Mouse (Mus musculus): ENCODE measurements around the gene Slc25a10. TPM values are rescaled to one million over a fixed set of nuclear protein-coding genes. Genes with fewer than 3 reads are reported as not detected.

Gene Slc25a10
- total RNA-seq, 1 experiment from 2014 or later: 12.1 TPM

DNA sequence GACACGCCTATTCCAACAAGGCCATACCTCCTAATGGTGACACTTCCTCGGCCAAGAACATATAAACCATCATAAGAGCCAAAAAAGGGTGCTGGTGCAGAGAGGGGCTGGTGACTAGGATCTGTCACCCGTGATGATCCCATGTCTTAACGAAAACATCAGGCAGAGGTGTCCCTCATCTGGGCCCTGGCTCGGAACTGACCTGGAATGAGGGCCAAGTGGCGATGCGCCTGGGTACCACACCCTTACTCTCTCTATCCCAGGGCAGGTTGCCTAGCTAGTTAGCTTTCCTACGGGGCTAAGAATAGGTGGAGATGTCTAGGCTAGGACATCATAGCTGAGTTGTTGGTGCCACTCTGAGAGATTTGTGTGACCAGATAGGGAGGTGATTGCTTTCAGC lies 42.5 kb downstream of the Slc25a10 start:
- no peak for ATAC-seq (replicated peaks; ENCODE audit: low read depth, poor library complexity, severe bottlenecking)

- no peak for ATAC-seq (replicated peaks; ENCODE audit: low read depth, poor library complexity, severe bottlenecking)
These were observed 43.5 kb downstream of the Slc25a10 start for GRCm38 (mm10) chr11:120535145-120535544.

GRCm38 (mm10) chr11:120535804-120536203 lies 44.2 kb downstream of the Slc25a10 start:
- no peak for ATAC-seq (replicated peaks; ENCODE audit: low read depth, poor library complexity, severe bottlenecking)

GRCm38 (mm10) chr11:120538485-120538884 lies 46.8 kb downstream of the Slc25a10 start:
- no peak for ATAC-seq (replicated peaks; ENCODE audit: low read depth, poor library complexity, severe bottlenecking)

DNA sequence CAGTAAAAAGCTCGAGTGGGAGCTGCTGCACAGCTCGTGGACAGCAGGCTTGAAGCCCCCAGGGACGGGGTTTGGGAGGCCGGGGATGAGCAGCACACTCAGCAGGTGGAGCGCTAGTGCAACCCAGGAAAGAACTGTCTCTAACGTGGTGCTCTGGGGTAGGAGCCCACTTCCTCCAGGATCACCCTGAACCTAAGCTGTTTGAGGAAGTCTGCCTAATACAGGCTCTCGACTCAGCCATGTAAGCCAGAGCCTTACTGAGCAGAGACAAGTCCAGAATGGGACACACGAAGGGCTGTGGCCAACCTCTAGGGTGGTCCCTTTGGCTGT lies 47.3 kb downstream of the Slc25a10 start:
- ATAC-seq (replicated peaks; ENCODE audit: low read depth, poor library complexity, severe bottlenecking): peak; percentile 71

DNA sequence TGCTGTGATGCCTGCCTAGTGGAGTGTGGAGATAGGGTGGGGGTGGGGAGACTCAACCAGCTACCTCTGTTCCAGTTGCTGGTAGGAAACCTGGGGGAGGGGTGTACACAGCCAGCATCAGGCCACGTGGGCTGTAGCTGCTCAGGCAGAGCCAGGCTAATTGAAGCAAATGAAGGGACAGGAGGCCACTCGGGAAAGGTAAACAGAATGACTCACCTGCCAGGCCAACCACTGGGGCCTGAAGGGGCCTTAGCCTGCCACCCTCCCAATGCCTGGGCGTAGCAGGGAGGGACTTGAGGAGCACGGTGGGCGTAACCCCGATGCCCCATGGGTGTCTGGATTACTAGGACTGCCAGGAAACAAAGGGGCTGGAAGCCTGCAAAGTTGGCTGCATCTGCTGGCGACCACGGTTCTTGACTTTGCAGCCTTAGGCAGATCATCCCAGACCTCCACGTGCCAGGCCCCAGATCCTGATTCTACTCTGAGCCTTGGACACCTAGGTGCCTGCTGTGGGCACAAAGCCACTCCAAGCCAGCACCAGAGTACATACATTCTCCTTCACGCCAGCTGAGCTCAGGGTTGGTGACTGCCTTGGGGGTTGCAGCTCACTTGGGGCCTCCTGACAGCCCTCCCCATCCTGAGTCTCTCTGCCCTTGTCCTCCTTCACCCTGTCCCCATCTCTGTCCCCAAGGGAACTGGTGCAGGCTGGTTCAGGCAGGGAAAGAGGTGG lies 47.8 kb downstream of the Slc25a10 start:
- no peak for ATAC-seq (replicated peaks; ENCODE audit: low read depth, poor library complexity, severe bottlenecking)

- no peak for ATAC-seq (replicated peaks; ENCODE audit: low read depth, poor library complexity, severe bottlenecking)
These were observed 50.3 kb downstream of the Slc25a10 start for GRCm38 (mm10) chr11:120541907-120542306.

GRCm38 (mm10) chr11:120542376-120542775 lies 50.7 kb downstream of the Slc25a10 start:
- ATAC-seq (replicated peaks; ENCODE audit: low read depth, poor library complexity, severe bottlenecking): no peak

GRCm38 (mm10) chr11:120545964-120546363 lies 54.3 kb downstream of the Slc25a10 start:
- no peak for ATAC-seq (replicated peaks; ENCODE audit: low read depth, poor library complexity, severe bottlenecking)

GRCm38 (mm10) chr11:120547469-120547868 lies 55.8 kb downstream of the Slc25a10 start:
- ATAC-seq (replicated peaks; ENCODE audit: low read depth, poor library complexity, severe bottlenecking): peak; percentile 40; the same call in 1 of the 2 replicates

DNA sequence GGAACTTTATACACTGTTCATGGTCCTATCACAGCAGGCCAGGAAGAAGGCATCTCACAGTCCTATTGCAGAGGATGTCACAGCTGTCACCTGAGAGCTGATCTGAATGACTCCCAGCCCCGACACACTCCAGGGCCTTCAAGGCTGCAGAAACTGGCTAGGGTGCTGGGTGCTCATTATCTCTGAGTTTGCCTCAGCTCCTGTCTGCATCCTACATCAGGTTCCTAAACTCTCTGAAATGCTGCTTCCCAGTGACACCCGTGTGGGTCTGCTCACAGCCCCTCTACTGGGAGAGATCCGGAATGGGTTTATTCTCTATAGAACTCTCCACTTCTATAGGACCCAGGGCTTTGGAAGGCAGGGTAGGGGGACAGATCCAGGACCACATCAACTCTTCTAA lies 56.6 kb downstream of the Slc25a10 start:
- no peak for ATAC-seq (replicated peaks; ENCODE audit: low read depth, poor library complexity, severe bottlenecking)

DNA sequence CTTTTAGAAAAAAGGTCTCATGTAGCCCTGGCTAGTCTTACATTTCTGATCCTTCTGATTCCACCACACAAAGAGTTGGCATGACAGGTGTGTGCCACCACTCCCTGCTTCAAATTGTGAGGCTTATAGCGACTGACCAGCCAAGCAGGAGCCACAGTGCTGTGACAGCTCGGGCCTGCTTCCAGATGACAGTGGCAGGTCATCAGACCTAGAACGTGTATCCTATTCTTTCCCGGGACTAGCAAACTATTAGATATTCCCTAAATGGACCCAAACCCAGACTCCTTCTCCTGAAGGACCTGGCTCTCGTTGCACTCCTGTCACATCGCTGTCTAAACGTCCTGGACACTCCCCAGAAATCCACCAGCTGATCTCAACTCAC lies 57.1 kb downstream of the Slc25a10 start:
- 0 out of 2 replicates have a peak, but pooled peaks have one; percentile 6 for ATAC-seq (replicated peaks; ENCODE audit: low read depth, poor library complexity, severe bottlenecking)

Other genes with a start within 250 kb of the Slc25a10 start
- gene Actg1, start 143.3 kb upstream of the Slc25a10 start, total RNA-seq (2017): 857 and 890 TPM in 2 replicates
- not detected in 2 replicates for gene Fscn2, start 130.3 kb upstream of the Slc25a10 start, total RNA-seq (2017)
- 6.6 and 18.3 TPM in 2 replicates for gene Faap100, start 113.1 kb upstream of the Slc25a10 start, total RNA-seq (2017)
- gene Nploc4, start 54.1 kb upstream of the Slc25a10 start, total RNA-seq (2017): 29.8 and 37.9 TPM in 2 replicates
- not detected in 2 replicates for gene Tspan10, start 49.2 kb upstream of the Slc25a10 start, total RNA-seq (2017)
- not detected in 2 replicates for gene Pde6g, start 38.3 kb upstream of the Slc25a10 start, total RNA-seq (2017)
- 6.5 and 13.6 TPM in 2 replicates for gene Oxld1, start 33.8 kb upstream of the Slc25a10 start, total RNA-seq (2017)
- 73.3 and 101 TPM in 2 replicates for gene Ccdc137, start 33.7 kb upstream of the Slc25a10 start, total RNA-seq (2017)
- gene Arl16, start 24.2 kb upstream of the Slc25a10 start, total RNA-seq (2017): 7.7 and 9.4 TPM in 2 replicates
- gene Mrpl12, start 7.2 kb upstream of the Slc25a10 start, total RNA-seq (2017): 121 and 140 TPM in 2 replicates
- not detected in 2 replicates for gene Gcgr, start 38.9 kb downstream of the Slc25a10 start, total RNA-seq (2017)
- gene Mcrip1, start 57.9 kb downstream of the Slc25a10 start, total RNA-seq (2017): 26.5 and 31.0 TPM in 2 replicates
- not detected in 2 replicates for gene Ppp1r27, start 59.3 kb downstream of the Slc25a10 start, total RNA-seq (2017)
- gene P4hb, start 81.4 kb downstream of the Slc25a10 start, total RNA-seq (2017): 494 and 545 TPM in 2 replicates
- gene Arhgdia, start 89.8 kb downstream of the Slc25a10 start, total RNA-seq (2017): 148 and 170 TPM in 2 replicates
- gene Alyref, start 106.5 kb downstream of the Slc25a10 start, total RNA-seq (2017): 248 and 287 TPM in 2 replicates
- gene Anapc11, start 106.6 kb downstream of the Slc25a10 start, total RNA-seq (2017): 27.2 and 32.1 TPM in 2 replicates
- not detected in 2 replicates for gene Npb, start 116.6 kb downstream of the Slc25a10 start, total RNA-seq (2017)
- 34.5 and 38.6 TPM in 2 replicates for gene Pcyt2, start 126.1 kb downstream of the Slc25a10 start, total RNA-seq (2017)
- gene Sirt7, start 133.4 kb downstream of the Slc25a10 start, total RNA-seq (2017): 45.8 and 50.4 TPM in 2 replicates
- gene Mafg, start 141.8 kb downstream of the Slc25a10 start, total RNA-seq (2017): 20.3 and 22.1 TPM in 2 replicates
- gene Pycr1, start 151.9 kb downstream of the Slc25a10 start, total RNA-seq (2017): 9.9 and 11.7 TPM in 2 replicates
- not detected in 2 replicates for gene Myadml2, start 156.3 kb downstream of the Slc25a10 start, total RNA-seq (2017)
- gene Notum, start 169.3 kb downstream of the Slc25a10 start, total RNA-seq (2017): not detected in 2 replicates
- gene Aspscr1, start 181.1 kb downstream of the Slc25a10 start, total RNA-seq (2017): 31.8 and 44.9 TPM in 2 replicates
- gene Cenpx, start 221.9 kb downstream of the Slc25a10 start, total RNA-seq (2017): 81.5 and 113 TPM in 2 replicates
- 30.3 and 30.9 TPM in 2 replicates for gene Lrrc45, start 222.1 kb downstream of the Slc25a10 start, total RNA-seq (2017)
- gene Rac3, start 229.6 kb downstream of the Slc25a10 start, total RNA-seq (2017): not detected in 2 replicates
- 8.4 and 9.5 TPM in 2 replicates for gene Dcxr, start 235.4 kb downstream of the Slc25a10 start, total RNA-seq (2017)
- gene Cbr2, start 240.3 kb downstream of the Slc25a10 start, total RNA-seq (2017): not detected in 2 replicates